23 mouse cellular contexts compared by ENCODE assay signal in the genomic region with DNA sequence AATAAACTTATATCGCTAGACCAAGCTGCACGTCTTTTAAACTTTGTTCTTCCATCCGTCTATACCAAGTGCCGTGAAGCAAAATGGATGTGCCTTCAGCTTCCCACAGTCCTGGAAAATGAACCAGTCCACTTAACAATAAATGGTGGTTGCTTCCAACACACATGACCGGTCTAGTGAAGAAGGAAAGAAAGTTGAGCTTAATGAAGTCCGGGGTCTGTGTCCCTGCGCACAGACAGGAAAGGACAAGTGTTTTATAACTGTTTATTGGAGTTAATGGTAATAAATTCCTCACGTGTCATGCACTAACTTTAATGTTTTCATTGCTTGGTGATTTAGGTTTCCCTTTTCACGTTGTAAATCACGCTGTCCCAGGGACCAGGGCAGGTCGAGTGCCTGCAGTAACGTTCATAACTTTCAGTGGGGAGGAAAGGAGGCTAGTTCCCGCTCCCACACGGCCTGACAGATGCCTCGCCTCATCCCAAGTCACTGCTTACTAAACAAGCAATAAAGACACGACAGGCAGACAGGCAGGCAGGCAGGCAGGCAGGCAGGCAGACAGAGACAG.
"Had no signal": no experiment of that assay in that cellular context is flagged by ENCODE, and none has a peak within 500 bp of the region (broad histone marks: within the 10 kb centered on the region; RNA-seq: fewer than 3 reads in every experiment).

No protein-coding gene starts in this region.

- H3K4me3 ChIP-seq: left cerebral cortex, adult 2 months; limb, embryonic 13.5 days; liver, embryonic 12.5 days; liver, embryonic 15.5 days; lung, embryonic 15.5 days; megakaryocyte, embryonic 14.5 days; midbrain, embryonic 10.5 days; midbrain, embryonic 13.5 days; myocyte; neural tube, embryonic 13.5 days; stomach, embryonic 15.5 days had no signal

- H3K36me3 ChIP-seq: limb, embryonic 13.5 days; liver, embryonic 12.5 days; liver, embryonic 15.5 days; lung, embryonic 15.5 days; midbrain, embryonic 10.5 days; midbrain, embryonic 13.5 days; neural tube, embryonic 13.5 days; stomach, embryonic 15.5 days had no signal

- H3K9ac ChIP-seq: limb, embryonic 13.5 days; liver, embryonic 12.5 days; liver, embryonic 15.5 days; lung, embryonic 15.5 days; midbrain, embryonic 13.5 days; neural tube, embryonic 13.5 days; stomach, embryonic 15.5 days had no signal

- H3K27me3 ChIP-seq: liver, embryonic 12.5 days; liver, embryonic 15.5 days; midbrain, embryonic 13.5 days; neural tube, embryonic 13.5 days; stomach, embryonic 15.5 days had no signal

- H3K4me2 ChIP-seq: limb, embryonic 13.5 days; liver, embryonic 12.5 days; liver, embryonic 15.5 days; lung, embryonic 15.5 days; midbrain, embryonic 13.5 days; neural tube, embryonic 13.5 days; stomach, embryonic 15.5 days had no signal

- H3K9me3 ChIP-seq: limb, embryonic 13.5 days; liver, embryonic 12.5 days; liver, embryonic 15.5 days; lung, embryonic 15.5 days; megakaryocyte, embryonic 14.5 days; midbrain, embryonic 10.5 days; midbrain, embryonic 13.5 days; neural tube, embryonic 13.5 days; stomach, embryonic 15.5 days had no signal

- ATAC-seq: inflammation-experienced regulatory T-cells, adult 6 months; liver, embryonic 12.5 days; midbrain, embryonic 13.5 days; midbrain, embryonic 16.5 days had no signal

- DNase-seq: kidney, adult 18-20 months; layer of hippocampus, postnatal 36 days; liver; lung, adult 18-20 months; lung, postnatal 10 days; lung, postnatal 36 days; retina, postnatal 1 day; right cerebral cortex, postnatal 25 days; spleen, adult 18-20 months; thymus, postnatal 25 days had no signal

- H3K4me1 ChIP-seq: liver, embryonic 12.5 days; liver, embryonic 15.5 days; lung, embryonic 15.5 days; midbrain, embryonic 10.5 days; midbrain, embryonic 13.5 days; neural tube, embryonic 13.5 days; stomach, embryonic 15.5 days had no signal

- H3K27ac ChIP-seq: left cerebral cortex, adult 2 months; limb, embryonic 13.5 days; liver, embryonic 12.5 days; liver, embryonic 15.5 days; lung, embryonic 15.5 days; midbrain, embryonic 10.5 days; midbrain, embryonic 13.5 days; neural tube, embryonic 13.5 days; stomach, embryonic 15.5 days had no signal
